Mouse (Mus musculus) CD8-positive naive resting alpha-beta T cell, adult 2 months (primary cell): ENCODE data around the gene Fam180a.

Experiments
- DNase-seq, 2 experiments: peaks; one replicate each; pipeline ENCODE4 v3.0.0; 2022; ENCODE audit warnings: low read depth in 2 of 2, low spot score in 2 of 2

Fam180a gene

GRCm38 (mm10) chr6:35313520-35313919 is 12.4 kb downstream of the Fam180a start:
- no peak for DNase-seq

DNA sequence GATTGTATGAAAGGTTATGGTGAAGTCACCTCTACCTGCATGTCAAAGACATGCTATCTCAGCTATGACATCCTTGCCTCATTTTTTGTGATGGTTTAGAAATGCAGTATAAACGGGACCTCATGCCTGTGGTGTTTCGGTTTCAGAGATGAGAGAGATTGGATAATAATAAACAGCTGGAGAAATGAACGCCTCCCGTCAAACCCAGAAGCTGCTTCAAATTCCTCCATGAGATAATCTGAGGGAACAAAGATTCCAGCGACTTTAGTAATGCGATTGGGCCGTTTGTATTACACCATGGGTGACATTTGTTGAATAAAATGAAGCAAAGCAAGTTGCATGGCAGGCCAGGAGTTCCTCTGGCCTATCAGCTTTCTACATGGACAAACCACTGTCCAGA is 16.5 kb downstream of the Fam180a start:
- no peak for DNase-seq

GRCm38 (mm10) chr6:35308037-35308436 is 17.9 kb downstream of the Fam180a start, which contains the start of gene Slc13a4:
Slc13a4 (minus strand) TSS chr6:35308131.
- no peak for DNase-seq

DNA sequence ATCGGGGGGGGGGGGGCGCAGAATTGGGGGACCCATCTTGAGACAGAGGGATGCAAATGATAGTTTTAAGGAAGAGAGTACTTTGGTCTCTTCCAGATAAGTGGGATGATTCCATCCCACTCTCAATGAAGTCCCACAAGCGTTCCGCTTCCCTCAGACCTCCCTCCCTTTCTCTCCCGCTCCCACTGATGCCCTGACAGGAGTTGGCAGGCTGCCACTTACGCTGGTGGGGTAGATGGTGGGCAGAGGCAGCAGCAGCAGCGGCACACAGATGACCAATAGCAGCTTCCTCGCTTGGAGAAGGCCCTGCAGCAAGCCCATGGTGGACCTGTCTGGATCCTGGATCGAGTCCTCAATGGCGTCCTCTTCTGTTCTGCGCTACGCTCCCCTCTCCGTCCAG is 18.8 kb downstream of the Fam180a start:
- DNase-seq, result no peak

- no peak for DNase-seq
These were observed 22.5 kb downstream of the Fam180a start for GRCm38 (mm10) chr6:35303355-35303900.

DNA sequence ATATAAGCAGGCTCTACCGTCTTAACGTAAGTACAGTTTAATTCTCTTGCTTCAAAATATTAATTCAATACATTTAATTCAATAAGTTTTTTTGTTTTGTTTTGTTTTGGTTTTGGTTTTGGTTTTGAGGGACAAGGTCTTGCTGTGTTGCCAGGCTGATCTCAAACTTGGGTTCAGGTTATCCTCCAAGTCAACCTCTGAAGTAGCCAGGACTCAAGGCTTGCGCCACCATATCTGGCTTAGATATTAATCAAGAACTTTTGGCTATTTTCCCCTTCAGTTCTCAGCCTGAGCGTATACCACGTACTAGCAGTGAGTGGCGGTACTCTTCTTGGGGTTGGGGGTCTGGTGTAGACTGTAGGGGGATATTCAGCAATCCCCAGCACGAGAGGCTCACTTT is 23.4 kb downstream of the Fam180a start:
- DNase-seq, result no peak

- DNase-seq, result no peak
These were observed 27.6 kb downstream of the Fam180a start for GRCm38 (mm10) chr6:35298323-35298722.

DNA sequence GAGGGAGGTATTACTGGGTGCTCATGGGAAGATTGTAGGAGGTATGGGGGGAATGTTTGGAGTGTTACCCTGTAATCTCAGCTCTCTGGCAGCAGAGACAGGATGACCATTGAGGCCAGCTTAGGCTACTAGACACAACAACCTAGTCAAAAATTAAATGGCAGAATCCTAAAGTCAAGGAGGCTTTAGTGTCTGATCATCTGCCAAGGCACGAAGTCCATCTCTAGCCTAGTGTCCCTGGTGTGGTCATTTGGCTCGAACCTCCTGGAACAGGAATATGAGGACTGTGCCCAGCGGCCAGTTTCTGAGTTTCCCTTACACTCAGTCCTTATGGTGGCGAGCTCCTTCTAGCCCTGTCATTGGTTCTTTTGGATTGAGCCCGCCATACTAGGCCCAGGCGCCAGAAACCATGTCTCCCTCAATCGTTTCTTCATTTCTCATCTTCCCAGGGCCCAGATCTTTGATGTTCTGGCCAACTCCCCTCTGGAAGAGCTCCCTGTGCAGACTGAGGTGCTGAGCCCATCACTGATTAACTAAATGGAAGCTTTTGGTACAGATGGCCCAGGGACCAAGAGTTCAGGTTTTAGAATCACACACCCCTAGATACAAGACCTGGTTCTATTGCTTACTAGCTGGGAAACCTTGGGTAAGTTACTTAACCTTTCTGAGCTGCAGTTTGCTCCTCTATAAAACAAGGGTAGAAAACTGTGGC is 28.3 kb downstream of the Fam180a start:
- DNase-seq, result no peak

- no peak for DNase-seq
These were observed 28.9 kb downstream of the Fam180a start for GRCm38 (mm10) chr6:35297001-35297400.

GRCm38 (mm10) chr6:35294964-35295363 is 31.0 kb downstream of the Fam180a start:
- no peak for DNase-seq

- DNase-seq, result no peak
These were observed 36.3 kb downstream of the Fam180a start for GRCm38 (mm10) chr6:35289676-35290075.

DNA sequence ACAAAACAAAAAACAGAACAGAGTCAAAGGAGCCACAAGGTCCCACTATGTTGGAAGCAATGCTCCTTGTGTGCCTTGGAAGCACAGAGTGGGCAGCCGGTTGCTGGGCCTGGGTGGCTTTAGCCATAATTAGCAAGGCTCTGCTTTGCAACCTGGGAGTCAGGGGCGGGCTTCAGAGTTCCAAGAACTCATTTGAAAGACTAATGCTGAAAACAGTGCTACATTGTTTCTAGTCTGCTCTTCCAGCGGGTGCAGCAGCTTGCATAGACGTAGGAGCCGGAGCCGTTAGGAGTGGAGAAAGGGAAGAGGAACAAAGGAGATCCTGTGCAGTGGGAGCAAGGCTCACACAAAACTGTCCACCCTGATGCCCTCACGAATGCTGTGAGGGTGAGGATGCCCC is 37.0 kb downstream of the Fam180a start:
- DNase-seq, result no peak

DNA sequence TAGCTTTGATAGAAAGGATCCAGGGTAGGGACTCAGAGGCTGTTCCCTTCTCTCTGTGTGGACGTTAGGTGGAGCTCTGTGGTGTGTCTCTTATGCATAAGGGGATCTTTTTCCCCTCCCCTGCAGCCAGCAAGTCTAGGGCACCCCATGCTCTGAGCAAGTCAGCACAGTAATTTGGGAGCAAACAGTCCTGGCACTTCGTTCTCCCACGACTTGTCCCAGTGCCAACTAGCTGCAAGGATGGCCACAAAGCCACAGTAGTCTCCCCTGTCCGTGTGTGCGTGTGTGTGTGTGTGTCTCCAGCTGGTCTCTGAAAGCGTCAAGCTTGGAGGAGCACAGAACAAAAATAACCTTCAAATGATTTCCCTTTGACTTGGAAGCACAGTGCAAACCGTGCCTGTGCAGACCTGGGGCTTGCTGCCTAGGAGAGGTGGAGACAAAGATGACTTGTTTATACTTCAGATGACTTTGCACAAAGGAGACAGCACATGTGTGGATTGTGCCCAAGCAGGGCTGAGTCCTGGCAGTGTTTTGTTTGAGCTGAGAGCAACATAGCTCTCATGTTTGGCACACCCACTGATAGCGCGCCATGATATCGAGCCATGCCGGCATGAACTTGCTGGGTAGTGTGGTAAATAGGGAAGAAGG is 37.7 kb downstream of the Fam180a start:
- no peak for DNase-seq

GRCm38 (mm10) chr6:35279306-35279705 is 46.6 kb downstream of the Fam180a start:
- DNase-seq, result no peak

- DNase-seq, result no peak
These were observed 47.9 kb downstream of the Fam180a start for GRCm38 (mm10) chr6:35277903-35278587.

GRCm38 (mm10) chr6:35273391-35274082 is 52.4 kb downstream of the Fam180a start:
- DNase-seq, result no peak

DNA sequence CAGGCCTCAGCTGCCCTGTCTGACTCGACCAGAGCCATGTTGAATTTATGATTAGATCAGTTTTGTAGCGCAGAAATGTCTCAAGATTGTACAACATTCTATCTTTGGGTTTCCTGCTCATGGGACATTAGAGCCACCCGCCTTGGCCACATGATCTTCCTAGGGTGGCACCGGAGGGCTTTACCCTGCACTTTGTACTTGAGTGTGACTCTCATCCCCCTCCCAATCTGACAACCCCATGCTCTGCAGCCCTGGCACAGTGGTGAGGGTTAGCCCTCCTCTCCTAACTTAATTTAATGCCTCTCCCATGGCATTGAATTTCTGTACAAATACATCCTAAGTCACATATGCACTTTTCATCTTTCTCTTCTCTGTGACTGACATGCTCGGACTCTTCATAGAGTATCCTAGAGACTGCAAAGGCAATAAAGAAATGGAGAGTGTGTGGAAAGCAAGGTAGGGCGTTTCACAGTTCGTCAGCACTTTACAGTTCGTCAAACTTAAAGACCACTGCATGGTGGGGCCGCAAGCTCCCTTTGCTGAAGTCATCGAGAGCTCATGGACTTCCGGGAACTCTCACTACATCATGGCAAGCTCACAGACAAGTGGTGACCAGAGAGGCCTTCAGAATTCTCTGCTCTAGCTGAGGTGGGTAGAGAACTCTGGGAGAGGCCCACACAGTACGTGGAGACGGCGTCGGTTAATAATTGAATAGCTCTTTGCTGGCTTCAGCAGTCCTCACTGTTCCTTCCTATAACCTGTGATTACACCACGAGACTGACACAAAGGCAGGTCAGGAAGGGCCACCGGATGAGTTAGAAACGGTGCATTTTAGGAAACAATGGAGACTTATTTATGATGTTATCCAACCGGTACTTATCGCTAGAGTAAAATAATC is 53.8 kb downstream of the Fam180a start:
- DNase-seq, result no peak

- DNase-seq, result no peak
These were observed 54.7 kb downstream of the Fam180a start for GRCm38 (mm10) chr6:35271094-35271855.

- DNase-seq, result no peak
These were observed 56.3 kb downstream of the Fam180a start for GRCm38 (mm10) chr6:35269643-35270042.

DNA sequence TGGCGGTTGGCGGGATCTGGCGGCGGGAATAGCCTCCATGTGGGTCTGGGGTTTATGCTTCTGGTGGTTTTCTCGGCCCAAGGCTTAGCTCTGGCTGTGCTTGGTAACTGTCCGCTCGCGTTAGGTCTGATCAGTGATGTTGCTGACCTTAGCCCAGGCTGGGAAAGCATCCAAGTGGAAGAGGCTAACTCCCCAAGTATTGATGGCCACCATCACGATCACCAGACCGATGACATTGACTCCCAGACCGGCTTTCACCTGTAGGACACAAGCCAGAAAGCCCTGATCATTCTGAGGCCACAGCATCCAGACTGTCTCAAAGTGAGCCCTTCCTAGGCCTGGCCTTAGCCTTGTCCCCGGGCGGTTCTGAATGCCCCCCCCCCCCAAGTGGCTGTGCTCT is 57.2 kb downstream of the Fam180a start:
- no peak for DNase-seq
